Mouse (Mus musculus) bone marrow, adult 2 months (tissue): ENCODE measurements around the gene Arhgap45. TPM values are rescaled to one million over a fixed set of nuclear protein-coding genes. Genes with fewer than 3 reads are reported as not detected.
A peak's percentile ranks its signal among the peaks of the same experiment; 100 is the strongest.

Source experiments
- H3K27ac ChIP-seq: fragments of 200-500 bp; 2 replicates; pipeline ENCODE4 v1.5.1; 2012; ENCODE audit warnings: low read depth, mild to moderate bottlenecking, control low read depth, inconsistent platforms, low read length; ENCODE audit not compliant: control insufficient read depth, poor library complexity, insufficient read depth
- H3K4me1 ChIP-seq: fragments of 200-500 bp; 2 replicates; pipeline ENCODE4 v1.6.1; 2011; ENCODE audit warnings: low read length; ENCODE audit not compliant: control insufficient read depth, insufficient read depth
- H3K4me3 ChIP-seq: fragments of 200-500 bp; replicated peaks from 2 replicates; pipeline ENCODE3; 2011; ENCODE audit warnings: mild to moderate bottlenecking, low read depth, low read length, control low read depth; ENCODE audit not compliant: control insufficient read depth
- CTCF ChIP-seq: fragments of 200-500 bp; IDR thresholded peaks from 2 replicates; pipeline ENCODE4 v1.5.1; 2011; ENCODE audit warnings: low read length, control low read depth; ENCODE audit not compliant: control insufficient read depth, insufficient read depth
- POLR2A ChIP-seq: fragments of 200-500 bp; IDR thresholded peaks from 2 replicates; pipeline ENCODE4 v1.6.1; 2011; ENCODE audit warnings: low read depth, mild to moderate bottlenecking, control low read depth, low read length, borderline replicate concordance; ENCODE audit not compliant: control insufficient read depth
- WGBS: fragments of 180-500 bp; shearing (Covaris S2); methylation state at CpG from one replicate; pipeline ENCODE4 v1.1.7; 2018; 5-methylcytosine and 5-hydroxymethylcytosine counted together
- polyA plus RNA-seq: library from polyadenylated mRNA; stranded (reverse); fragments of >200 nt; gene quantifications from 2 replicates; pipeline ENCODE4 v1.2.4, GENCODE M21; 2011; ENCODE audit warnings: low replicate concordance; ENCODE audit not compliant: missing spikeins, insufficient read depth, insufficient read length

Arhgap45 gene
- polyA plus RNA-seq = 111 and 291 TPM in 2 replicates

GRCm38 (mm10) chr10:80016511-80016910, at the start of gene Arhgap45:
Arhgap45 (plus strand) TSS chr10:80016653.
- Histone ChIP-seq H3K4me1 (peaks cover 7% of the 10 kb centered on the region; the same call in 1 of the 2 replicates), H3K4me3 (peak within 1 kb of the TSS; percentile 92), H3K27ac (peak within 1 kb of the TSS; percentile 98)
- TF ChIP-seq POLR2A (peak; percentile 82), CTCF (no peak)
- WGBS = 4% methylated on average over 11 of the region's 11 CpGs

DNA sequence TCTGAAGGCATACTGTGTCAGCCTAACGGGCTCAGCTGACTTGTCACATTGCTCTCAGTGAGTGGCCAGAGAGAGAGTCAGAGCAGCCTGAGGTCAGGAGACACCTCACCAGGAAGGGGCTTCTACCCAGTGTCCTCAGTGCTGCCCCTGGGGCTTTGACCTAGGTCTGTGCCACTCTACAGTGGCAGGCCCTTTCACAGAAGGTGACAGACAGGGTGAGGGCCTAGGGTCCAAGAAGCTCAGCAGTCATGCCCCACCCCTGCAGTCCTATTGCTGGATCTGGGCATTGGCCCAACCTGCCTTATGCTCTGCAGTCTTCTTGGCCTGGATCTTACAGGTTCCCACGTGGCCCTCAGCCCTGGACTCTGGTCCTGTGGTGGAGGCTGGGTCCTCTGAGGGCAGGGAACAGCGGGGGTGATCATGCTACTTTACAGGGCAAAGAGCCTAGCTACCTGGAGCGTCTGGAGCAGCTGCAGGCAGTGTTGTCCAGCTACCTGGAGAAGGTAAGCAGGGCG, 49.5 kb upstream of the Arhgap45 start:
- Histone ChIP-seq H3K27ac (no peak overlapping the region), H3K4me3 (no peak overlapping the region), H3K4me1 (no peaks in the 10 kb centered on the region)
- 83% methylated on average over 5 of the region's 5 CpGs for WGBS
- TF ChIP-seq CTCF = no peak
- no peak for TF ChIP-seq POLR2A

DNA sequence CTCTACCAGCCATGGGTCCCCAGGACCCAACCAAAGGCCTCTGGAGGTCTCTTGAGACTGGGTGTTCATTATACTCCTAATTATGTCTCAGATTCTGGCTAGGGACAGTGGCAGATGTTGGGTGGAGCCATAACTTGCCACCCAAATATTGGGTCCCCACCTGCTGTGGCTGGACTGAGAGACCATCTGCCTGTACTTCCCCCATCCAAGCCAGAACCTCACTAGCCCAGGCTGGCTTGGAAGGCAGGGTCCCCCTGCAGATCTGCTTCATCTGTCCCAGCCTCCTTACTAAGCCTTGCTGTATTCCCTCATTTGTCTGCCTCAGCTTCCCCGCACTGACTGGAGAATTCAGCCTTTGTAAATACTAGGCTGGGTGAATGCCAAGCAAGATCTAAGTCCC, 48.3 kb upstream of the Arhgap45 start:
- Histone ChIP-seq H3K27ac (no peak overlapping the region), H3K4me3 (no peak overlapping the region), H3K4me1 (no peaks in the 10 kb centered on the region)
- 91% methylated on average over 1 of the region's 1 CpGs for WGBS
- TF ChIP-seq POLR2A (no peak), CTCF (no peak)

GRCm38 (mm10) chr10:79969124-79969568, 47.3 kb upstream of the Arhgap45 start:
- Histone ChIP-seq H3K4me1 (no peaks in the 10 kb centered on the region), H3K27ac (no peak overlapping the region), H3K4me3 (no peak overlapping the region)
- WGBS = 67% methylated on average over 3 of the region's 3 CpGs
- TF ChIP-seq CTCF = no peak
- no peak for TF ChIP-seq POLR2A

GRCm38 (mm10) chr10:79970415-79971182, 45.9 kb upstream of the Arhgap45 start, which contains the start of gene Grin3b:
Grin3b (plus strand) TSS chr10:79970715.
- H3K27ac ChIP-seq = no peak within 1 kb of the TSS
- no peak within 1 kb of the TSS for H3K4me3 ChIP-seq
- WGBS = 5% methylated on average over 47 of the region's 47 CpGs
- no peaks in the 10 kb centered on the region for H3K4me1 ChIP-seq
- no peak for TF ChIP-seq POLR2A
- no peak for TF ChIP-seq CTCF

- Histone ChIP-seq H3K27ac (no peak overlapping the region), H3K4me3 (no peak overlapping the region), H3K4me1 (no peaks in the 10 kb centered on the region)
- WGBS = 9% methylated on average over 21 of the region's 21 CpGs
- no peak for TF ChIP-seq POLR2A
- no peak for TF ChIP-seq CTCF
These were observed 45.3 kb upstream of the Arhgap45 start for GRCm38 (mm10) chr10:79971183-79971497.

DNA sequence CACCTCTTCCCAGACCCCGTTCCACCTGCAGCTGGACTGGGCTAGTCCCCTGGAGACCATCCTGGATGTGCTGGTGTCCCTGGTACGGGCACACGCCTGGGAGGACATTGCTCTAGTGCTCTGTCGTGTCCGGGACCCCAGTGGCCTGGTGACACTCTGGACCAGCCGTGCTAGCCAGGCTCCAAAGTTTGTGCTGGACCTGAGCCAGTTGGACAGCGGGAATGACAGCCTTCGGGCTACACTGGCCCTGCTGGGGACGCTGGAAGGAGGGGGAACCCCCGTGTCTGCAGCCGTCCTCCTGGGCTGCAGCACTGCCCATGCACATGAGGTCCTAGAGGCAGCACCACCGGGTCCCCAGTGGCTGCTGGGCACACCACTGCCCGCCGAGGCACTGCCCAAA, 43.6 kb upstream of the Arhgap45 start:
- Histone ChIP-seq H3K27ac (no peak overlapping the region), H3K4me1 (no peaks in the 10 kb centered on the region), H3K4me3 (no peak overlapping the region)
- TF ChIP-seq POLR2A = no peak; the same call in 1 of the 2 replicates
- TF ChIP-seq CTCF = no peak
- 68% methylated on average over 14 of the region's 14 CpGs for WGBS

DNA sequence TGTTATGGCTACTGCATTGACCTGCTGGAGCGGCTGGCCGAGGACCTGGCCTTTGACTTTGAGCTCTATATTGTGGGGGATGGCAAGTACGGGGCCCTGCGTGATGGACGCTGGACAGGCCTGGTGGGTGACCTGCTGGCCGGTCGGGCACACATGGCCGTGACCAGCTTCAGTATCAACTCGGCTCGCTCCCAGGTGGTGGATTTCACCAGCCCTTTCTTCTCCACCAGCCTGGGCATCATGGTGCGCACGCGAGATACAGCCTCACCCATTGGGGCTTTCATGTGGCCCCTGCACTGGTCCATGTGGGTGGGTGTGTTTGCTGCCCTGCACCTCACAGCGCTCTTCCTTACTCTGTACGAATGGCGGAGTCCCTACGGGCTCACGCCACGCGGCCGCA, 42.4 kb upstream of the Arhgap45 start:
- Histone ChIP-seq H3K4me3 (no peak overlapping the region), H3K27ac (no peak overlapping the region), H3K4me1 (no peaks in the 10 kb centered on the region)
- no peak for TF ChIP-seq POLR2A
- TF ChIP-seq CTCF = no peak
- 92% methylated on average over 21 of the region's 21 CpGs for WGBS
